Mouse (Mus musculus) brain, embryonic 14.5 days (tissue): ENCODE measurements around the gene Omp.

Source experiments
- CTCF ChIP-seq: fragments of 200-500 bp; IDR thresholded peaks from 2 replicates; pipeline ENCODE4 v1.5.1; 2012; ENCODE audit warnings: inconsistent platforms, mild to moderate bottlenecking, moderate library complexity, borderline replicate concordance; ENCODE audit not compliant: insufficient read depth, insufficient read length; ENCODE audit errors: extremely low read depth
- POLR2A ChIP-seq: fragments of 200-500 bp; IDR thresholded peaks from 2 replicates; pipeline ENCODE4 v1.6.1; 2012; ENCODE audit warnings: mild to moderate bottlenecking, inconsistent platforms, borderline replicate concordance; ENCODE audit not compliant: poor library complexity, insufficient read depth, insufficient read length, severe bottlenecking; ENCODE audit errors: extremely low read depth

DNA sequence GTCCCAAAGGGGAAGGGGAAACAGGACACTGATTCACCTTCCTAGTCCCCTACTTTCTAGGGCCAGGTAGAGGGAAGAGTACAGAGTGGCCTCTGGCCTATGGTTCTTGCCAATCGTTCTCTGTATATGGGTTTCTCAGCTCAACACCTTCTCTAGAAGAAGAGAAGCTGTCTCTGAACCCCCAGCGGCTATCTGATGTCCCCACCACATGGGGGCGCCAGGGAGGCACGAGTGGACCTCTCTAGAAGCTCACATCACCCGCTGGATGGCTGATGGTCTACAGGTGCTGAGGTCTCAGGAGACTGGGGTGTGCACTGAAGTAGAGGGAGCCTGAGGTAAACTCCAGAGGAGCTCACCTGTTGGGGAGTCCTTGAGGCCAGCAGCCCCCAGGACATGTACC lies 19.8 kb downstream of the Omp start:
- TF ChIP-seq POLR2A (no peak), CTCF (peak; percentile 28; the same call in 1 of the 2 replicates)
